Mouse (Mus musculus) adipocyte (in vitro differentiated cells): ENCODE results near the gene Serpinf2.

Experiments
- DNase-seq: peaks from one replicate; pipeline ENCODE4 v3.0.0-alpha.2; 2016; ENCODE audit warnings: low spot score

Serpinf2 gene

DNA sequence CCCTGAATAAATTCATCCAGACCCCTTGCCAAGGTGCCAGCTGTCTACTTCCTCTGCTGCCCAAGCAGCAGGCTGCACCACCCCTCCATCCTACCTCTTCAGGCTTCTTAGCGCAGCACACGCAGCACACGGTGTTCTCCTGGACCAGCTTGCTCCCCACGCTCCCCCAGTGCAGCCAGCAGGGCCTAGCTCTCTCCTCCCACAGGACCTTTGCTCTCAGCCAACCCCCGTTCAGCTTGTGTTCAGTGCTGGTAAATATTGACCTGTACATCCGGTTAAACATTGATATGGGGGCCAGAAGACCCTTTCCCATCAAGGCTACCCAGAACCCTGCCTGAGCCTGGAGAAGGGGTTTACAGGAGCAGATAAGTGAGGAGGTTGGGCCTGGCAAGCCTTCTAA lies at the start of gene Serpinf2:
TSS of gene Serpinf2 (minus strand) at position 229 of the 400 bp plus-strand sequence.
- no peak for DNase-seq

DNA sequence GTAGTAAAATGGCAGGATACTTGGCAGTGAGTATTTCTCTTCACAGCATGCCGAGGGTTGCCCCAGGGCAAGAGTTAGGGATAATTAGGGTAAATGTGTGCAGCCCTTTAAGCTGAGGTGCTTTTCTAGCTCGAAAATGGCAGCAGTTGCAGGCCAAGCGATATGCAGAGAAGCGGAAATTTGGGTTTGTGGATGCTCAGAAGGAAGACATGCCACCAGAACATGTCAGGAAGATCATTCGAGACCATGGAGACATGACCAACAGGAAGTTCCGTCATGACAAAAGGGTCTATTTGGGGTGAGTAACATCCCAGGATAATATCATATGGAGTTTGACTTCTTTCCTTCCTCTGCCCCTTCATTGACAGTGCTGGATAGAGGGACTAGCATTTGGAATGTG lies 48.1 kb upstream of the Serpinf2 start:
- DNase-seq, result peak; percentile 22

- DNase-seq, result peak; percentile 98
Measured at GRCm38 (mm10) chr11:75486601-75487285, 47.4 kb upstream of the Serpinf2 start, which contains the start of gene Prpf8. Prpf8 (plus strand) TSS chr11:75486816.

GRCm38 (mm10) chr11:75486192-75486591 lies 46.8 kb upstream of the Serpinf2 start:
- no peak for DNase-seq

GRCm38 (mm10) chr11:75473376-75473775 lies 34.0 kb upstream of the Serpinf2 start:
- DNase-seq, result no peak

- no peak for DNase-seq
Measured at GRCm38 (mm10) chr11:75472469-75473081, 33.2 kb upstream of the Serpinf2 start.

- no peak for DNase-seq
Measured at GRCm38 (mm10) chr11:75470675-75471074, 31.3 kb upstream of the Serpinf2 start.

DNA sequence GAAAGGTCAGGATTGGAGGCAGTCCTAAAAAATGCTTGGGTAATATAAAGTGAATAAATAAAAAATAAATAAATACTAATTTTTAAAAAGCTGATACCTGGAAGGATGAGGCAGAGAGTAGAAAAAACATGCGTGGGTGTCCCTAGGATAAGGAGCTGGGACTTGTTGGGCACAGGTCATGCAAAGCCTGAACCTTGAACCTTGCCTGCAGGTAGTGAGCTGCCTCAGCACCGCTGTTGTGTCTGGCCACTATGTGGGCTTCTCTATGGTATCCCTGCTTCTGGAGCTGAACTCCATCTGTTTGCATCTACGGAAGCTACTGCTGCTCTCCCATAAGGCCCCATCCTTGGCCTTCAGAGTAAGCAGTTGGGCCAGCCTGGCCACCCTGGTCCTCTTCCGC lies 29.9 kb upstream of the Serpinf2 start:
- no peak for DNase-seq

DNA sequence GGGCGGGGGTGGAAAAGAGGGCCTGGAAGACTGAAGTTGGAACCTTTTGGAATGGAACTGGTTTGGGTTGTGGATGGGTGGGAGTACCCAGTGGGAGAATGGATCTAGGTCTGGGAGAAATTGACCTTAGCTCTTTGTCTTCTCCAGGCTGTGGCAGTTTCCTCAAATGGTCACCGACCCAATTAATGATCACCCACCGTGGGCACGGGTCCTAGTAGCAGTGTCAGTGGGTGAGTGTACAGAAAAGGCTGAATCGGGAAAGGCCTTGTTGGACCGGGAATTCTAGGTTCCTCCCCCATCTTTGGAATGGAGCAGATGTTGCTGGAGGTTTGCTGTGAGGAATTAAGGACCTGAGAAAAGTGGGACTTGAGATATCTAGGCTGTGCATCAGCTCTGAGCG lies 29.0 kb upstream of the Serpinf2 start:
- DNase-seq, result no peak

DNA sequence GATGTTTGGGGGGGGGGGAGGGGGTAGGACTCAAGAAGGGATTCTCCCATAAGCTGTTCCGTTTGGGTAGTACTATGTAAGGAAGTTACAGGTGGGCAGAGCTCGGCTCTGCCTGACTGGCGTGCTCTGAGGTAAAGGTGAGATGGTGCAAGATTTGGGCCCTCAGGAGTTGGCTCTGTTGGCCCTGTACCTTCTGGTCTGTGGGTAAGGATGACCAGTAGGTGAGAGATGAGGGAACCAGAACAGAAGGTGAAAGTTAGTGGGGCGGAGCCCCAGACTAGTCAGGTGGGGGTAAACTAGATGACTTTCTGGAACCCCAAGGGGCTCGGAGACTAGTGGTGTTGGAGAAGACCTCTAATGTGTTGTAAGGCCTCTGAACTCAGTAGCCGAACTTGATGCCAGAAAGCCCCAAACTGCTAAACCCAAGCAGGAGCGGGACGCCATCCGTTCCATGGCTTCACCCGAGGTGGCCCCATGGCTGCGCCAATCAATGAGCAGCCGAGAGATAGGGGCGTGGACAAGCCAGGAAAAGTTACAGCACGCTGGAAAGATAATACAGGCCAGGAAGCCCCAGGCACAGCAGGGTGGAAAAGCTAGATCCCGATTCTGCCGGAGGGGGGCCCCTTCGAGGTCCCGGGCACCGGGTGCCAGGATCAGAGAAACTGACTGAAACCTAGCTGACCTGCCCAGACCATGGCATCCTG lies 28.3 kb upstream of the Serpinf2 start:
- no peak for DNase-seq

- DNase-seq, result no peak
Measured at GRCm38 (mm10) chr11:75466731-75467505, 27.5 kb upstream of the Serpinf2 start.

- no peak for DNase-seq
Measured at GRCm38 (mm10) chr11:75465051-75465450, 25.7 kb upstream of the Serpinf2 start.

- no peak for DNase-seq
Measured at GRCm38 (mm10) chr11:75464417-75464816, 25.0 kb upstream of the Serpinf2 start.

DNA sequence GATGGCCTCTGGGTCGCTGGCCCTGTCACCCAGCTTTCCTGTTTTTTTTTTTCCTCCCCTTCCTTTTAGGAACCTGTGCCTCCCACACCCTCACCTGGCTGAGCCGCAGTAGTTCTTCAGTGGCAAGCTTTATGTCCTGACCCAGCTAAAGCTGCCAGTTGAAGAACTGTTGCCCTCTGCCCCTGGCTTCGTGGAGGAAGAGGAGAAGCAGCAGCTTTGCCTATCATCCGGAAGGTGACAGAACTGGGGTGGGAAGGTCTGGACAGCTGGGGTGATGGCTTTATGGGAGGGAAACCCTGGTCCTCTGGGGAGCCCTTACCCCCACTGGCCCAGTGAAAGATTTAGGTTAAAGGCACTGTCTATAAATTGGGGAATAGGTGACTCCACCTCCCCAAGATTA lies 24.2 kb upstream of the Serpinf2 start:
- DNase-seq, result no peak

- DNase-seq, result peak; percentile 96
Measured at GRCm38 (mm10) chr11:75462865-75463336, 23.5 kb upstream of the Serpinf2 start.

DNA sequence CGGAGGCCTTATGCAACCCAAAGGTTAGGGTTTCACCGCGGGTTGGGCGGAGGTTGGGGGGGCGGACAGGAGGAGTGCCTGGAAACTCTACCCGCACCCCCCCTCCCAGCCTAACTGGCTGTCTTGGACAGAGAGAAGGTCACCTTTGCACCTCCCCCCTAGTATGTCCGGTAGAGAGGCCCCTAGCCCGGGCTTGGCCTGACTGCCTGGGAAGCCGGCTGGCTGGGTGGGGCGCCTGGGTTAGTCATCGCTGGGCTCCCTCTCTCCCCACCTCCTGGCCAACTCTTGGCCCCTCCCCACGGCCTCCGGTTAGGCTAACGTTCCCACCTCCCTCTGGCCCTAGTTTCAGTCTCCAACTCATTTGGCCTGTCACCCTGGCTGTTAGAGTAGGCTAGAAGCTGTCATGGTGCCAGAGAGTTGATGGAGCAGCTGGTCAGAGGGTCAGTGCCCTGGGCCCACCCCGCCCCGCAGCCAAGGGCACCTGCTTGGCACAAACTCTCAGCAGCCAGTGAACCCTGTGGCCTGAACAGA lies 22.9 kb upstream of the Serpinf2 start:
- DNase-seq, result peak; percentile 95

GRCm38 (mm10) chr11:75461743-75462252 lies 22.4 kb upstream of the Serpinf2 start:
- DNase-seq, result no peak

DNA sequence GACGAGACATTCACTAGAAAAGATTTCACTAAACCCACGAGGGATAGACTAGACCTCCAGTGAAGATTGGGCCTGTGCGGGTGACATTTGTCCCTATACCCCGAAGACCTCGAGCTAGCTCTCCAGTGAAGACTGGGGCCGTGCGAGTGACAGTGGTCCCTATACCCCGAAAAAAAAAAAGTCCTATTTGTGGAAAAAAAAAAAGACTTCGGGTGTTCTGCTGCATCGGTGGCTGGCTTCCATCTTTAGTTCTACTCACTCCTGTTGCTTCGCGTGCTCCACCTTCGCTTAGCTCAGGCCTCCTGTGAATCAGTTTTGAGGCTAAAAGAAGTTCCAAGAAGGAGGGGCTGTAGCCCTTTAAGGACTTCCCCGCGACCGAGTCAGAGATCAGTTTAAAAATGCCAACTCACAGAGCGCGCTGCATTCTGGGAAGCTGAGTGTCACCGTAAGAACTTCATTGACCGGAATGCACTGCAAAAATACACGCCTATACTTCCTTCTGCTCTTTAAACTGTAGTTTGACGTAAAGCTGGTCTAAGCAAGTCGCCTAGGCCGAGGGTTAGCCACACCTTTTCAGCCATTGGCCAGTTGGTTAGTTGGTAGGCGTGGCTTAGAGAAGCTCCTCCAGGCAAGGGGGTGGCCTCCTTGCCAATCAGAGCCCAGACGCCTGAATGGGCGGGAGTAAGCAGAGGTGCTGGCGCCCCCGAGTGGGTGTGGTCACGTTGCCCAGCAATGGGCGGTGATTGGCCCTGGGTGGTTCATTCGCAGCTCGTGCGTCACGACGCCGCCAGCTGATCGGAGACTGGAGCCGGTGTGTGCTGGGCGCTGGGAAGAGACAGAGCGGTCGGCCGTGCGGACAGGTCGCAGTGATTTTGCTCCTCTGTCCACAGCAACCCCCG lies 21.7 kb upstream of the Serpinf2 start, which contains the start of gene Tlcd2:
TSS of gene Tlcd2 (plus strand) at position 872 of the 899 bp plus-strand sequence.
- peak; percentile 100 for DNase-seq

DNA sequence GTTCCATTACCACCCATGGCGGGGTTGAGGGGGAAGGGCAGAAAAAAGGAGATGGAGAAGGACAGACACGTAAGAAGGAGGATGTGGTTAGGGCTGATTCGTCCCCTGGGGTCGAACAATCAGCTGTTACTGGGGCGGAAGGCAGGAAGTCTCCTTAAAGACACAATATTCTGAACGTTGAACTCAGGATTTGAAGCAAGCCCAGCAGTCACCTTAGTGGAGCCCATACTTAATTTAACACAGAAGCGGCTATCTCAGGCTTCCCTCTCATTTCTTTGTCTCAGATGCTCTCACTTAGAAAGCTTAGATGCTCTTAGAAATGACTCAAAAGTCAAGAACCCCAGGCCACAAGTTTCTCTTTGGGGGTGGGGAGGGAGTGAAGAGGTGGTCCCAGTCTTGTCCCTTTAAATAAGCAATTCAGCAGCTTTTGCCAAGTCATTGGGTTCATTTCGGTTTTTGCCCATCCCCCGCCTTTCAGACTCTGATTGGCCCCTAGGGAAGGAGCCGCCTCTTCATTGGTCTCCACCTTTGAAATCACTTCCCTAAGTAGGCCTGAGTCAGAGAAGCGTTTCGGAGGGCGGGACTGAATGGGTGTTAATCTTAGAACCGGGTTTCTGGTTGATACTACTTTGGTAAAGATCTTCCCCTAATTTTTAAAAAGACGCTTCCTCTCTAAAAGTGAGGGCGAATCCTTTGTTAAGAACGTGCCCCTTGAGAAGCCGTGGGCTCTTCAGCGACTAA lies 20.9 kb upstream of the Serpinf2 start:
- peak; percentile 97 for DNase-seq

DNA sequence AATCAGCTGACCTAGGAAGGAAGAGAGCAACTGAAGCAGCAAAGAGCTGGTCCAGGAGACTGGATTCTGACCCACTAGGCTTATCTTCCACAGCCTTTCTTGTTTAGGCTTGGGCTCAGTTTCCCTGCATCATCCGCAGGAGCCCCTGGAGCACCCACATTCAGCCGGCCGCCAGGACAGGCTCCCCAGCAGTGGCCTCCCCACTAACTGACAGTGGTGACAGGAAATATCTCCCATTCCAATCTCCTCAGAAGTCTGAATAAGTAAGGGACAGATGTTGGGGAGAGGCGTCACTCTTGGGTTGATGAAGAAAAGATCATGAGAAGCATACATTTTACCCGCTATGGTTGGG lies 20.3 kb upstream of the Serpinf2 start:
- DNase-seq, result no peak
